In the genomic region with DNA sequence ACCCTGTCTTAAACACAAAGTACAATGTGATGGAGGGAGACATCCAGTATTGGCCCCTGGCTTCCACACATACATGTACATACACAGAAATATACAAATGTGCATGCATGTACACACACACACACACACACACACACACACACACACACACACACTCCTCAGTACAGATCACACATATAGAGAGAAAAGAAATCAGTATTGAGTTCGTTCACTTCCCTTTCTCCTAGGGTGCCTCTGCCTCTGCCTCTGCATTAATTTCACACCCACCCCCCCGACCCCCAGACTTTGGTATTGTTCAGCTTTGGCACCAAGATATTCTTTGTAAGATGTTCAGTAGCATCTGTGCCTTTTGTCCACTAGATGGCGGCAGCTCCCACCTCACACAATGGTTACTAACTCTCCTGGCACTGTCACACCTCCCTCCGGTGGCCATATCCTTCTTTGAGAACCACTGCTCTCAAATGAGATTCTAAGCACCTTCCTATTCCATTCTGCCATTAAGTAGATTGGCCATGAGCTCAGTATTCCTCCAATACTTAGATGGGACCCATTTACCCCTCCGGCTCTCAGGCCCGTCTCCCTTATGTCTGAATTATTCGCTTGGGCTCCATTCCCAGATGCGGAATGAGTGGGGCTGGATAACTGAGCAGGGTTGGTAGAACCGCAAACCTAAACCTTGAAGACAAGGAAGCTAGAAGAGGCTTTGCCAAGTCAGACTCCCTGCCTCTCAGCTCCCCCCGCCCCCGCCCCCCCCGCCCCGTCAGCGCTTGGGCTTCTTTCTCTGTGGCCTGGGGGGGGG, we compare ENCODE assay signal across 9 mouse cellular contexts. TPM values are rescaled to one million over a fixed set of nuclear protein-coding genes. Genes with fewer than 3 reads are reported as not detected.
DNase-seq lines count a peak whose midpoint lies in the region; ATAC-seq and TF ChIP-seq lines count a peak whose summit lies in the region.
"Had no signal": no experiment of that assay in that cellular context is flagged by ENCODE, and none has a peak within 500 bp of the region (broad histone marks: within the 10 kb centered on the region; RNA-seq: fewer than 3 reads in every experiment).

No protein-coding gene starts in this region.

- ATAC-seq in liver, embryonic 11.5 days (replicated peaks; ENCODE audit: low FRiP score): no peak
- ATAC-seq in embryonic facial prominence, embryonic 14.5 days (ENCODE audit: low read depth): no peak
- no peak for ATAC-seq in intestine, embryonic 14.5 days (replicated peaks; ENCODE audit: low FRiP score, low TSS enrichment, low read depth)

- no peaks in the 10 kb centered on the region for H3K9me3 ChIP-seq in liver, embryonic 11.5 days (ENCODE audit: control insufficient read depth, low read length)
- peaks cover 4% of the 10 kb centered on the region; the same call in 1 of the 2 replicates for H3K9me3 ChIP-seq in embryonic facial prominence, embryonic 14.5 days (ENCODE audit: control insufficient read depth, low read length)
- H3K9me3 ChIP-seq in intestine, embryonic 14.5 days (ENCODE audit: control insufficient read depth, low read length): no peaks in the 10 kb centered on the region
- H3K9me3 ChIP-seq: embryonic facial prominence, embryonic 15.5 days had no signal

- H3K27me3 ChIP-seq in liver, embryonic 11.5 days (replicated peaks; ENCODE audit: control insufficient read depth, insufficient read depth, low read length): no peaks in the 10 kb centered on the region
- H3K27me3 ChIP-seq in embryonic facial prominence, embryonic 14.5 days (replicated peaks; ENCODE audit: control insufficient read depth, insufficient read depth, low read length): no peaks in the 10 kb centered on the region
- no peaks in the 10 kb centered on the region for H3K27me3 ChIP-seq in intestine, embryonic 14.5 days (replicated peaks; ENCODE audit: control insufficient read depth, insufficient read depth, low read length)
- H3K27me3 ChIP-seq: embryonic facial prominence, embryonic 15.5 days had no signal

- H3K4me3 ChIP-seq in liver, embryonic 11.5 days (ENCODE audit: low read depth, low read length): no peak overlapping the region
- H3K4me3 ChIP-seq in bone marrow, adult 2 months (replicated peaks; ENCODE audit: control insufficient read depth, low read depth, low read length): no peak overlapping the region
- no peak overlapping the region for H3K4me3 ChIP-seq in embryonic facial prominence, embryonic 14.5 days (ENCODE audit: low read depth, low read length)
- H3K4me3 ChIP-seq in intestine, embryonic 14.5 days (ENCODE audit: low read depth, low read length): no peak overlapping the region
- H3K4me3 ChIP-seq: embryonic facial prominence, embryonic 15.5 days had no signal

- no peak overlapping the region for H3K4me2 ChIP-seq in liver, embryonic 11.5 days
- no peak overlapping the region for H3K4me2 ChIP-seq in embryonic facial prominence, embryonic 14.5 days (ENCODE audit: low read depth, low read length)
- no peak overlapping the region for H3K4me2 ChIP-seq in intestine, embryonic 14.5 days (ENCODE audit: low read length)
- H3K4me2 ChIP-seq: embryonic facial prominence, embryonic 15.5 days had no signal

- WGBS in liver, embryonic 11.5 days: 77% methylated on average over 14 of the region's 14 CpGs
- 73% methylated on average over 14 of the region's 14 CpGs for WGBS in bone marrow, adult 2 months
- WGBS in embryonic facial prominence, embryonic 14.5 days: 68% methylated on average over 14 of the region's 14 CpGs
- whole genome bisulfite sequencing in intestine, embryonic 14.5 days: 71% methylated on average over 14 of the region's 14 CpGs

- no peak for TF ChIP-seq POLR2A in bone marrow, adult 2 months (IDR thresholded peaks at IDR 0.05; ENCODE audit: borderline replicate concordance, control insufficient read depth, low read depth, low read length)

- TF ChIP-seq CTCF in bone marrow, adult 2 months (IDR thresholded peaks at IDR 0.05; ENCODE audit: control insufficient read depth, insufficient read depth, low read length): peak; percentile 73

- H3K4me1 ChIP-seq in liver, embryonic 11.5 days (replicated peaks; ENCODE audit: control insufficient read depth, insufficient read depth, low read length): no peaks in the 10 kb centered on the region
- H3K4me1 ChIP-seq in bone marrow, adult 2 months (ENCODE audit: control insufficient read depth, insufficient read depth, low read length): no peaks in the 10 kb centered on the region
- no peaks in the 10 kb centered on the region for H3K4me1 ChIP-seq in embryonic facial prominence, embryonic 14.5 days (ENCODE audit: control insufficient read depth, insufficient read depth, low read length)
- H3K4me1 ChIP-seq in intestine, embryonic 14.5 days (replicated peaks; ENCODE audit: control insufficient read depth, insufficient read depth, low read length): no peaks in the 10 kb centered on the region
- H3K4me1 ChIP-seq: embryonic facial prominence, embryonic 15.5 days had no signal

- H3K36me3 ChIP-seq in liver, embryonic 11.5 days (ENCODE audit: control insufficient read depth, insufficient read depth, low read length): no peaks in the 10 kb centered on the region
- H3K36me3 ChIP-seq in embryonic facial prominence, embryonic 14.5 days (ENCODE audit: control insufficient read depth, insufficient read depth, low read length): no peaks in the 10 kb centered on the region
- H3K36me3 ChIP-seq in intestine, embryonic 14.5 days (ENCODE audit: control insufficient read depth, insufficient read depth, low read length): no peaks in the 10 kb centered on the region
- H3K36me3 ChIP-seq: embryonic facial prominence, embryonic 15.5 days had no signal

- DNase-seq in liver: peak; percentile 47
- DNase-seq in liver, embryonic 11.5 days (ENCODE audit: low spot score): no peak
- peak; percentile 74 for DNase-seq in embryonic facial prominence, embryonic 14.5 days (ENCODE audit: low spot score)
- DNase-seq in intestine, embryonic 14.5 days (ENCODE audit: low spot score): peak; percentile 67
- peak; percentile 23 to 34 for DNase-seq in left cerebral cortex, adult 8-10 months (ENCODE audit: low spot score in 2 of 2)
- peak; percentile 36 for DNase-seq in naive thymus-derived CD4-positive, alpha-beta T cell, adult 2 months (ENCODE audit: low read depth)
- DNase-seq in telencephalon, adult 2 months (ENCODE audit: low read depth, low spot score): peak; percentile 22

- no peak overlapping the region for H3K9ac ChIP-seq in liver, embryonic 11.5 days (ENCODE audit: low read depth, low read length)
- H3K9ac ChIP-seq in embryonic facial prominence, embryonic 14.5 days (ENCODE audit: low read depth, low read length): no peak overlapping the region
- no peak overlapping the region for H3K9ac ChIP-seq in intestine, embryonic 14.5 days (ENCODE audit: low read length)
- H3K9ac ChIP-seq: embryonic facial prominence, embryonic 15.5 days had no signal

- no peak overlapping the region for H3K27ac ChIP-seq in liver, embryonic 11.5 days (ENCODE audit: low read depth, low read length)
- no peak overlapping the region for H3K27ac ChIP-seq in bone marrow, adult 2 months (ENCODE audit: control insufficient read depth, insufficient read depth, low read depth, low read length, poor library complexity)
- H3K27ac ChIP-seq in embryonic facial prominence, embryonic 14.5 days (replicated peaks; ENCODE audit: low read depth, low read length): no peak overlapping the region
- no peak overlapping the region for H3K27ac ChIP-seq in intestine, embryonic 14.5 days (ENCODE audit: low read depth)
- H3K27ac ChIP-seq: embryonic facial prominence, embryonic 15.5 days had no signal

RNA-seq across cellular contexts. Expression of a gene that starts 47.2 kb away (rescaled TPM):
- polyA plus RNA-seq in liver, embryonic 11.5 days (2014; fragmentation: Nextera tagmentation; extraction: Ambion mirVana): 1.0 and 1.7 TPM in 2 replicates
- 0.61 and 2.1 TPM in 2 replicates for polyA plus RNA-seq in bone marrow, adult 2 months (2011; ENCODE audit: insufficient read depth, insufficient read length, low replicate concordance, missing spikeins)
- polyA plus RNA-seq in embryonic facial prominence, embryonic 14.5 days (2014; fragmentation: Nextera tagmentation; extraction: Ambion mirVana): 2.5 and 4.7 TPM in 2 replicates
- polyA plus RNA-seq in intestine, embryonic 14.5 days (2014; fragmentation: Nextera tagmentation; extraction: Ambion mirVana): 4.2 and 4.4 TPM in 2 replicates
- 1 to 10 TPM; 4.2 to 6.7 (median 4.9) TPM for total RNA-seq in left cerebral cortex, adult 8-10 months (2022)
